Mouse (Mus musculus) liver, postnatal 0 days (tissue): Measurements from ENCODE around the gene Pglyrp2.

Experiments used
- CTCF ChIP-seq: sonication (generic); IDR thresholded peaks from 2 replicates; pipeline ENCODE4 v1.5.1; 2016; ENCODE audit warnings: antibody characterized with exemption, low read depth
- EP300 ChIP-seq: IDR thresholded peaks from 2 replicates; pipeline ENCODE4 v1.6.1; 2016; ENCODE audit warnings: antibody characterized with exemption, low read depth, mild to moderate bottlenecking

DNA sequence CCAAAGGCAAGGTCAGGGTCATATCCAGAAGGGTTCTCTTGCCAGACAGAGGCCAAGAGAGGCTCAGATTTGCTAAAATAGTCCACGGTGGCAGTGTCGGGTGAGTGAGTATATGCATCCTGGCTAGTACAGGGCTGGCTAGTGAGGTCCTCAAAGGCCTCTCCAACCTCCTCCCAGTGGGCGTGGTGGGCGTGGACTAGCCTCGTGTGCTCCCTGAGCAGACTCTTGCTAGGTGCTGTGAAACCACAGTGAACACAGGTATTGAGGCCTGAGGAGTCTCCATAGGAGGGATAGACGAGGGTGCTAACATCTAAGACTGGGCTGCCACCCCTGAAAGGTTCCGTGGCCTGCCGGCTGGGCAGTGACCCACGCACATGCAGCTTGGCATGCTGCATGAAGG lies 46.8 kb downstream of the Pglyrp2 start:
- TF ChIP-seq CTCF (no peak), EP300 (no peak)
